Mouse (Mus musculus) embryo, embryonic 11.5 days (tissue): Measurements from ENCODE around the gene Zc3h14.

Source experiments
- DNase-seq: peaks from one replicate; pipeline ENCODE4 v3.0.0-alpha.2; 2012; ENCODE audit warnings: low read depth, low spot score

Zc3h14 gene

DNA sequence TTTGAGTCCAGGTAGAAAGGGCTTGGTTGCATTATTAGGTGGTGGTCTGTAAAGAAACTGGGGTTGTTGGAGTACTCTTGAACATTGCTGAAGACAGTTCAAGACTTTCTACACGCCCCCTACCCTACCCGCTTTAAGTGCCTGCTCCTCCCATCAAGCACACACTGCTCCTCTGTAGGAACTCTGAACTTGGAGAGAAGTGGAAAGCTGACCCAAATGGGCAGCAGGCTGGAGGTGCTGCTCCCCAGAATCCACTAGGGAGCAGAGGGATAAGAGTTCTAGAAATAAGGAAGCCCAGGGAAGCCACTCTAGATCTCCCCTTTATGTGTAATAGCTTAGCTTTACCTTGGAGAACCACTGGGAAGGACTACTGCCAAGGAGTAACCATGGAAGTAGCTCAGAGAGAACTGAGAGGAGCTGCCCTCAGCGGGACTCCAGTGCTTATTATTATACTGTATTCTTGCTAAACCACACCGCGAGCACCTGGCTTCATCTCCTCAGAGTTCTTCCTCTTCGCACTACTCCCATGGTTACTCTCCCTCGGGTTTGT, 8.9 kb upstream of the Zc3h14 start:
- DNase-seq, result no peak

DNA sequence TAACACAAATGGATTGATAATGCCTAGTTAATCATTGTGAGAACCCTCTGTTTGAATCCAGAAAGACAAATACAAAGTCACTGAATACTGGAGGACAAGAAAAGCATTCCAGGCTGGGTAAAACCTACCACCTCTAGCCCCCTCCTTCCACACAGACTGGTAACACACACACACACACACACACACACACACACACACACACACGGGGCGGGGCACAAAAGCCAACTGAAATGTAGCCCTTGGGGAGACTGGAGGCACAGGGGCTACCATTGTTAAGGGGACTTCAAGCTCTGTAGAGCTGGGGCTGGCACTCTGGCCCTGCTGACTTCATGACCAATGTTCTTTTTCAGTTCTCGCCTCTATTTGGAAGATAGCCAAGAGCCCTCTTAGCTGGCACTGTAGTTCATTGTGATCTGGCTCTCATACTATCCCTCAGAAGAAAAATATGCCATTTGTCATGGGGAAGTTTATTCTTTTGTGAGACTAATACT, 5.7 kb upstream of the Zc3h14 start:
- no peak for DNase-seq

DNA sequence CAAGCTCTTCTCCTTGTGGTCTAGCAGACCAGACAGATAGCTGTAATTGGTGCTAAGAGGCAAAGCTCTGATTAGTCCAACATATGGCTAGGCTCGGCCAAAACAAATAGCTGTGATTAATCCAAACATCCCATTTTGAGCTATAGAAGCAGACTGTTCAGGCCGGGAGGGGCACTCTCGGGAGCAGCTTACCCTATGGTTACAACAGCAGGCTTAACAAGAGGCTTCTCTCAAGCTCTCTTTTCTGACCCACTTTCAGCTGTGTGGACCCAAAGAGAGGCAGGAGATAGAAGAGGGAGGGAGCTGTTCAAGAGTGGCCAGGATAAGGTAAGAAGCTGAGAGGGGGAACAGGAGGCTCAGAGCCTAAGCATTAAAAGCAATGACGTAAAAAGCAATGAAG, 1.1 kb upstream of the Zc3h14 start:
- DNase-seq, result no peak

DNA sequence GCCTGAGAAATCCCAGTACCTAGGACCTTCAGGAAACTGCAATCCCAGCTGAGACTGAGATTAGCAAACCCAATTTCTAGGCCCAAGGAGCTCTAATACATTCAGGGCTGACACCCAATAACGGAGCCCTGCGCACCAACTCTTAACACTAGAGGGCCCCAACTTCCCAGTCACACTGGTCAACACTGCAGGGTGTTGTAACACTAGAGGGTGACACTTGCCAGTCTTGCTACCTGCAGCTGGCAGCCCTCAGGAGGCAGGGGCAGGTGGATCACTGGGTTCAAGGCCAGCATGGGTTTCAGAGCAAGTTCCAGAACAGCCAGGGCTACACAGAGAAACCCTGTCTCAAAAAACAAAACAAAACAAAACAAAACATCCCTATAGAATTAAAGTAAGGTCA, 633 bp upstream of the Zc3h14 start:
- no peak for DNase-seq

GRCm38 (mm10) chr12:98747380-98747753, 603 bp downstream of the Zc3h14 start:
- no peak for DNase-seq

DNA sequence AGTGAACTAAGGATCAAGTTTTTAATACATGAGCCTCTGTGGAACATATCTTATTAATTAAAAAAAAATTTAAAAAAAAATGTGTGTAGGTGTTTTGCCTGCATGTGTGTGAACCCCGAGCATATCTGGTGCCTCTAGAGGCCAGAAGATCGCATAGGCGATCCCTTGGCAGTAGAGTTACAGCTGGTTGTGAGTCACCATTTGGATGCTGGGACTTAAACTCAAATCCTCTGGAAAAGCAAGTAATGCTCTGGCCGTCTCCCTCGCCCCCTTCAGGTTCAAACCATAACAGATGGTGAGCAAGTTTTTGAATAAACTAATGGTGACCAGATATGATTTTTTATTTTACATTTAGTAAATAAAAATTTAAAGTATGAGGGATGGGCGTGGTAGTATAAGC, 10.9 kb downstream of the Zc3h14 start:
- DNase-seq, result no peak

DNA sequence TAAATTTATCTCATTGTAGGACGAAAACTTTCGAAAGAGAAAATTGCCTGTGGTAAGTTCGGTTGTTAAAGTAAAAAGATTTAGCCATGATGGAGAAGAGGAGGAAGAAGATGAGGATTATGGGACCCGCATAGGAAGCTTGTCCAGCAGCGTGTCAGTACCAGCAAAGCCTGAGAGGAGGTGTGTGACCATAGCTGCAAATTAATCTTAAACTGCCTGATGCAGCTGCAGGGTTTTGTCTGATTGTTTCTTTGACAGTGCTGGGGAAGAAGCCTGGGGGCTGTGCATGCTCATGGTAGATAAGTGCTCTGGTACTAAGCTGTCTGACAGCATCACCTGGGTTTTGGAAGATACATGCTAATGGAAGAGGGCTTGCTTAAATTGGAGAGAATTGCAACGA, 12.9 kb downstream of the Zc3h14 start:
- DNase-seq, result no peak

DNA sequence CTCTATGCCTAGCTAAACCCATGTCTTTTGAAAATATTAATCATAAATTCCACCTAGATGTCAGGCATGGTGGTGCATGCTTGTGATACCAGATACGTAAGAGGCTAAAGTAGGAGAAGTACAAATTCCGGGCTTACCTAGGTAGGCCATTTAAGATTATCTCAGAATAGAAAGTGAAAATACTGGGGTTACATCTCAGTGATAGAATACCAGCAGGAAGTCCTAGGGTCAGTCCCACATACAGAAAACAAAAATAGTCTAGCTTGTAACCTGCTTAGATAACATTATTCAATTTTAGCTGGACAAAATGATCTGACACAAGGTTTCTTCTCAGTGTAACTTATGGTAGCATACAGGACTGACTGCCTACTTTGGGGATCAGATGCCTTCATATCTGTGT, 19.5 kb downstream of the Zc3h14 start:
- no peak for DNase-seq

- DNase-seq, result no peak
Observed at GRCm38 (mm10) chr12:98777509-98777908, 30.7 kb downstream of the Zc3h14 start.

DNA sequence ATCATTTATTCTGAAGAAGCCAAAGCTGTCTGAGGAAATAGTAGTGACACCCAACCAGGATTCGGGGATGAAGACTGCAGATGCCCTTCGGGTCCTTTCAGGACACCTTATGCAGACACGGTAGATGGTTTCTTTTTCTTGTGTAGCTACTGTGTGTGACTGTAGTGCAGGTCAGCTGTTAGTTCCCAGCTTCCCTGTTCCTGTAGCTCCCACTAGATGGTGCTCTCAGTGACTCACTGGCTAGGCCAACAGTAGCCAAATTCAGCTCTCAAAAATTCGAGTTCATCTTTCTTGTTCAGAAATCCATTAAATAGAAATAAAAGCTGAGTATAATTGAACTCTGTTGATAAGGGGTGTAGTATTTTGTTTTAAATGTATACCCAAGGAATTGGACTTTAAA, 32.4 kb downstream of the Zc3h14 start:
- peak; percentile 9 for DNase-seq

DNA sequence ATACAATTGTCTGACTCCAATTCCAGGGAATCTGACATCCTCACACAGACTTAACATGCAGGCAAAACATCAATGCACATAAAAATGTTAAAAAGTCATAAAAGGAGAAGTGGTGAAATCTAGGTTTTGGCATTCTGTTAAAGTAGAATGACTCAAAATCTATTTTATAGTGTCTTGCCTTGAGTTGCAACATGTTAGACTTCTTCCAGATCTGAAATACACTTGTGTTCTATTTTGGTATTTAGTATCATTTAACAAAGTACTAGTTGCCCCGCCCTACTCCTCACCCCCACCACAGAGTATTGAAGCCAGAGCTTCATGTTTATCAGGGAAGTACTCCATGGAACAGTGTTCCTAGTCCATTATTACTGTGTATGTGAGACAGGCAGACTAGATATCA, 37.5 kb downstream of the Zc3h14 start:
- DNase-seq, result no peak

DNA sequence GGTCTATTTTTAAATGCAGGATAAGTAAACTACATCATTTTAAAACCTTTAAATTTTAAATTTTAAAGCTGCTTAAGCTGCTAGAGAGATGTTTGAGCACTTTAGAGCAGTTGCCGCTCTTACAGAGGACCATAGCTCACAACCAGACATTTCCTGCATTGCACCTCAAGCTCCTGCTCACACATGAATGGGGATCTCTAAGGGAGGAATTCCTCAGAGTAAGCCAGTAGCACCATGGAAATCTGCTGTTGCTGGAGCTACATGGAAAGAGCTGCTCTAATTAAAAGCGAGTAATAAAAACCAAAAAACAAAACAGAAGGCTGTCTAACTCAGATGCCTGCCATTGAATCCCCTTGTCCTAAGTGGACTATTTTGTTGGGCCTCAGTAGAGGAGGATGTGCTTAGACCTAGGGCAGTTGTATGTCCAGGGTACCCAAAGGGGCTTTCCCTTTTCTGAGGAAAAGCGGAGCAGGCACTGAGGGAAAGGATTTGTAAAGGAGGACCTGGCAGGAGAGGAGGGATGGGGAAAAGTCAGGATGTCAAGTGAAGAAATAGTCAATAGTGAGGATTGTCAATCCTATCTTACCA, 49.1 kb downstream of the Zc3h14 start:
- no peak for DNase-seq

DNA sequence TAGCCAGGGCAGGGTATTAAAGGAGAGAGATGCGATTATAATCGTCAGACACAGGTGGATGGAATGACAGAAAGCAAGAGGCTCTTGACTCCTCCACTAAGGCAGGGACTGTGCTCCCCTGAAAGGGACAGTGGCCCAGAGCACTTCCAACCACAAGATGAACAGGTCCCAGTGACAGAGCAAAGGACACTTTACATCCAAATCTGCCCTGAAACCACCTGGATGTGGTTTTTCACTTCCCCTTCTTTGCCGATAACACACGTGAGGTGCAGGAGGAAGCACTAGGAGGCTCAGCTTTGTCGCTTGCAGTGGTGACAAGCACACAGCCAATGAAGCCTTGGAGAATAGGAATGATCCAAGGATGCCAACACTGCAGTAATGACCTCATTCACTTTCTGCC, 53.6 kb downstream of the Zc3h14 start:
- no peak for DNase-seq

GRCm38 (mm10) chr12:98802245-98802644, 55.5 kb downstream of the Zc3h14 start:
- DNase-seq, result no peak

- no peak for DNase-seq
Observed at GRCm38 (mm10) chr12:98804078-98804748, 57.4 kb downstream of the Zc3h14 start.

DNA sequence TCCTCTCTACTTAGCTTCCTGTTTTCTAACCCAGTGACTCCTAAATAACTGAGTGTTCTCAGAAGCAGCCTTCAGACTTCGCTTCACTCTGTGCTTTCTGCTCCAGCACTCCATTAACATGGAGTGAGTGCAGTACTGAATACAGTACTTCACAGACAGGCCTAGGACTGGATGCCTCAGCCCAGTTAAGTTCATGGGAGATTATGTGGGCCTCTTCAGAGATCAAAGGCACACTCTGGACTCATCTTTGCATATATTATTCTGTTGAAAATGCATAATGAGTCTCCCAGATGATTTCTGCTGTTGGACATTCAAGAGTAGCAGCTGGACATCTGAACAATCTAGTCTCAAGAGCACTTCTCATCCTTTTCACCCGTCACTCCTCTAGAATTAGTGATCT, 74.0 kb downstream of the Zc3h14 start:
- DNase-seq, result no peak

- DNase-seq, result no peak
Observed at GRCm38 (mm10) chr12:98831122-98831521, 84.4 kb downstream of the Zc3h14 start.

DNA sequence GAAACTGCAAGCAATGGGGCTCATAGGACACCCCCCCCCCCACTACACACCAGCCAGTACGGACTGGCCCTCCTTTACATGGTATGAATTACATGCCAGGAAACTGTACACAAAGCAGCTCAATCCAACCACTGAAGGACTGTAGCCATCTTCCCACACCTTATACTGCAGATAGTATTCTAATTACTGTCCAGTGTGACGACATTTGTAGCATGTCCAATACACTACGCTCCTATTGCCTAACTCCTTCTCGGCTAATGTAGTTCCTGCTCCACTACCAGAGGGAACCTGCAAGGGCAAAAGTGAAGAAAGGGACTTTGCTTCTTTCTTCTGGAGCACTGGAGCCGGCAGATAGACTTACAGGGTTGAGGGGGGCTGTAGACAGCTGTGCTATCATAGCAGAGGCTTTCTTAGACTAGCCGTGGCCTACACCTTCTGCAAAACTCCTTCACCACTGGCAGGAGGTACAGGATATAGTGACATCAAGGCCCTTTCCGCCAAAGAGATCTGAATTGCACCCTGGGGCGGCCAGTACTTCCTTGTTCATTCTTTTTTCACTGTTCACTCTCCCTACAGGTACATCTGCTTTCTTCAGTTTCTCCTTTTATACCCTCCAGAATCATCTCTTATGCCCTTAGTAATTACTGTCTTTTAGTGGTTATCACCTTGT, 86.3 kb downstream of the Zc3h14 start:
- DNase-seq, result no peak

DNA sequence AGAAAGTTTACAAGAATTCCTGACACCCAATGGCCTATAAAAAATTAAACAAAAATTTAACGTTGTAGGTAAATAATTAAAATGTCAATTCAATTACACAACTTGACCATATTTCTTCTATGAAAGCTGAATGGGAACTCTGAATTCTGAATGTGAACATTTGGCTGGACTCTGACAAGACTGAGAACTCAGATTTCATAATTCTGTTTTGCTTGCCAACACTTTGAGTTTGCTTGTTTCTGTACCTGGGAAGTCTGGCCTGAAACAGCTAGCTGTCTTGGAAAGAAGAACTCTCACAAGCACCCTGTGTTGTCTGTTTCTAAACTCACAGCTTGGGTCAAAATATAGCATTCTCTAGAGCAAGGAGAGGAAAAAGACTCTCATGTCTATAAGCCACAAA, 87.1 kb downstream of the Zc3h14 start:
- no peak for DNase-seq

GRCm38 (mm10) chr12:98834879-98835278, 88.1 kb downstream of the Zc3h14 start:
- no peak for DNase-seq

DNA sequence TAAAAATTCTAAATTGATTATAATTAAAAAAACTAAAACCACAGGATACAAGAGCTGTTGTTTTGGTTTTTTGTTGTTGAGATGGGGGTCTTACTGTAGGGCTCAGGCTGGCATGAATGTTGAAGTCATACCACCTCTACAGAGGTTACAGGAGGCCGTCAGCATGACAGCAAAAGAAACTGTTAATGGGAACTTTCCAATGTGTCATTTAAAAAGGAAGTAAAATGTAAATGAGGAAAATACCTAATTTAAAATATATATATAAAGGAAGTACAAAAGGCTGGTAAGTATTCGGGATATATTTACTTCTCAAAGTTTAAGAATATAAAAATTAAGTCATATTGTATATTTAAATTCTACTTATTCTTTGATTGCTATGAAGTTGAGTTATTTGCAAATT, 88.7 kb downstream of the Zc3h14 start:
- DNase-seq, result no peak
